Mouse (Mus musculus) cerebellum, adult 11 months (tissue): Measurements from ENCODE around the gene Scgb2b11.
"Not testable (repeated sequence)": the region's sequence is repeated elsewhere in the genome, so short reads cannot be mapped to it uniquely, and the experiment has no call there.

Source experiments
- DNase-seq: peaks from one replicate; pipeline ENCODE4 v3.0.0; 2022

Gene Scgb2b11

DNA sequence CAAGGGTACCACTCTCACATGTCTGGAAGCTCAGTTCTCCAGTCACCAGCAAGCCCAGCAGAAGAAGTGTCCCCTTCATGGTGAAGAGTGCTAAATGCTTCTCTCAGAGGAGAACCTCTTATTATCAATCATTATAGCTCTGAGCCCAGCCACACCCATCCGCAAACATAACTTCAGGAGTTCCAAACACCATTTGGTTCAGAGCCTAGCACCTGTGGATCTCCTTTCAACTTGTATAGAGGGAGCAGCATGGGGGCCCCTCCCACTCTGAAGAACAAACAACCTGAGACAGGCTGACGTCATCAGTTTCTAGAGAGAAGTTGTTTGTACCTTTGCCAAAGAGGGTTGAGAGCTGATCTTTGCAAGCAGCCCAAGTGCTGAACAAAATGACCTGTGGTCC lies at the start of gene Scgb2b11:
Scgb2b11 (minus strand) TSS at position 101 of the 400 bp plus-strand sequence.
- not testable (repeated sequence) for DNase-seq

DNA sequence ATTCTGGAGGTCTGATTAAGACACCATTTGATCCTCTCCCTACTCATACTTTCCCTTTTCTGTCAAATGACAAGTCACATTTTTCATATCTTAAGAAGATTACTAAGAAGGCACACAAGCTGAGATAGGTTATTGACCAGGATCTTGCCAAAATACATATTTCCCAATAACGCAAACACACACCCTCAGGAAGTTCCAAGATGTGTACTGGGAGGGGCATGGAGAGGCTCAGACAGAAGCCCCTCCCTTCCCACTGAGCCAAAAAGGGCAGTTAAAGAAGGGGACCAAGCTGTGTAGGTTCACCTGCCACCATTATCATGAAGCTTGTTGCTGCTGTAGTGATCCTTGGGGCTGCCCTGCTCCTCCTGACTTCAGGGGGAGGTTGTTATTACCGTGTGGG lies 11.6 kb upstream of the Scgb2b11 start, which contains the start of gene Scgb1b11:
Scgb1b11 (plus strand) TSS at position 301 of the 400 bp plus-strand sequence.
- not testable (repeated sequence) for DNase-seq
